Mouse (Mus musculus) adrenal gland, adult 2 months (tissue): Measurements from ENCODE around the gene Pim1. TPM values are rescaled to one million over a fixed set of nuclear protein-coding genes. Genes with fewer than 3 reads are reported as not detected.
"Not testable (repeated sequence)": the region's sequence is repeated elsewhere in the genome, so short reads cannot be mapped to it uniquely, and the experiment has no call there.

Source experiments
- DNase-seq: peaks from one replicate; pipeline ENCODE4 v3.0.0; 2021
- long read RNA-seq: library from polyadenylated mRNA; stranded (forward); transcript quantifications from one replicate; pipeline ENCODE4 v2.0.0, GENCODE M21; 2021
- polyA plus RNA-seq: library from polyadenylated mRNA; depleted of rRNA; stranded (reverse); fragments of >200 nt; gene quantifications from 2 replicates; pipeline ENCODE4 v1.2.3, GENCODE M21; 2012; rRNA removed
- total RNA-seq, 2 experiments: library from RNA; stranded (reverse); gene quantifications; 2 replicates each; pipeline ENCODE4 v1.2.3; 2021

The Pim1 gene
- total RNA-seq (100 to 1,000 TPM; 120 to 124 TPM), polyA plus RNA-seq (150 and 153 TPM in 2 replicates)
- long read RNA-seq, transcript Pim1-201 (6 exons, 2,698 nt), result major isoform, 114 of 126 reads
- long read RNA-seq, partial matches to known transcripts, result 1 of 126 reads
- long read RNA-seq, other reads (novel, unspliced or antisense), result 10 of 126 reads

- no peak for DNase-seq
Measured at GRCm38 (mm10) chr17:29490713-29491581, at the start of gene Pim1. Pim1 (plus strand) TSS chr17:29490753.

GRCm38 (mm10) chr17:29441562-29441961 lies 49.0 kb upstream of the Pim1 start:
- no peak for DNase-seq

- peak; percentile 55 for DNase-seq
Measured at GRCm38 (mm10) chr17:29442131-29442557, 48.4 kb upstream of the Pim1 start.

GRCm38 (mm10) chr17:29443724-29444123 lies 46.8 kb upstream of the Pim1 start:
- DNase-seq, result no peak

GRCm38 (mm10) chr17:29445072-29445471 lies 45.5 kb upstream of the Pim1 start:
- no peak for DNase-seq

GRCm38 (mm10) chr17:29447323-29447722 lies 43.2 kb upstream of the Pim1 start:
- DNase-seq, result no peak

- no peak for DNase-seq
Measured at GRCm38 (mm10) chr17:29448055-29448454, 42.5 kb upstream of the Pim1 start.

GRCm38 (mm10) chr17:29448561-29448960 lies 42.0 kb upstream of the Pim1 start:
- no peak for DNase-seq

GRCm38 (mm10) chr17:29450899-29451840 lies 39.4 kb upstream of the Pim1 start:
- DNase-seq, result no peak

GRCm38 (mm10) chr17:29451841-29452210 lies 38.7 kb upstream of the Pim1 start:
- DNase-seq, result no peak

GRCm38 (mm10) chr17:29454119-29454518 lies 36.4 kb upstream of the Pim1 start:
- DNase-seq, result not testable (repeated sequence)

GRCm38 (mm10) chr17:29455411-29456120 lies 35.0 kb upstream of the Pim1 start:
- DNase-seq, result no peak

- DNase-seq, result peak; percentile 58
Measured at GRCm38 (mm10) chr17:29456476-29456875, 34.1 kb upstream of the Pim1 start.

- DNase-seq, result no peak
Measured at GRCm38 (mm10) chr17:29456926-29457325, 33.6 kb upstream of the Pim1 start.

- peak; percentile 83 for DNase-seq
Measured at GRCm38 (mm10) chr17:29457795-29458560, 32.6 kb upstream of the Pim1 start.

GRCm38 (mm10) chr17:29459321-29460118 lies 31.0 kb upstream of the Pim1 start:
- DNase-seq, result peak; percentile 91

GRCm38 (mm10) chr17:29460119-29460505 lies 30.4 kb upstream of the Pim1 start:
- DNase-seq, result no peak

GRCm38 (mm10) chr17:29463627-29464026 lies 26.9 kb upstream of the Pim1 start:
- no peak for DNase-seq

- DNase-seq, result no peak
Measured at GRCm38 (mm10) chr17:29464068-29464467, 26.5 kb upstream of the Pim1 start.

GRCm38 (mm10) chr17:29464519-29465140 lies 25.9 kb upstream of the Pim1 start:
- peak; percentile 41 for DNase-seq
